Mouse (Mus musculus) heart, adult 9 months (tissue): ENCODE results near the gene Fam47e.
"Not testable (repeated sequence)": the region's sequence is repeated elsewhere in the genome, so short reads cannot be mapped to it uniquely, and the experiment has no call there.

Experiments used
- DNase-seq, 2 experiments: peaks; one replicate each; pipeline ENCODE4 v3.0.0; 2022; ENCODE audit warnings: low spot score in 2 of 2

The Fam47e gene

GRCm38 (mm10) chr5:92554891-92555511, at the start of gene Fam47e:
Fam47e (plus strand) TSS chr5:92555069.
- DNase-seq, result no peak

- DNase-seq, result peak; percentile 98
Measured at GRCm38 (mm10) chr5:92505402-92505865, 49.4 kb upstream of the Fam47e start.

DNA sequence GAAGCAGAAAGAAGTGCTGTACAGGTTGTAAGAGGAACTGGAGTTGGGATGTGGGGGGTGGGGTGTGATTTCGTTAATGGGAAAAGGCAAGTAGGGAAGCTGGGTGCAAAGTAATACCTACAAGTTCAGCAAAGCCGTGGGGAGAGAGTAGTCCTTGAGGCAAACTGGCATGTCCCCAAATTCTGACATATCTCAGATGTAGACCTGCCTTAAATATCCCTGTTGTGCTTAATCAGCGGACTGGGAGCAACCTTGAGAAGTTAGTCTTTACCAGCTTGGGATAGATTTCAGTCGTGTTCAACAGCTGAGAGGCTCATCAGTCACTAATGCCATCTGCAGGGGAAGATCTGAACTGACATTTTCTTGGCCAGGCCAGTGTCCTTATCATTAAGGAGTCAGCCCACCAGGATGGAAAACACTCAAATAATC, 48.6 kb upstream of the Fam47e start:
- no peak for DNase-seq

GRCm38 (mm10) chr5:92506733-92507132, 48.1 kb upstream of the Fam47e start, which contains the start of gene Scarb2:
Scarb2 (minus strand) TSS chr5:92506833.
- DNase-seq, result no peak

GRCm38 (mm10) chr5:92508853-92509252, 46.0 kb upstream of the Fam47e start:
- peak in 1 of 2 experiments; percentile 8 for DNase-seq

DNA sequence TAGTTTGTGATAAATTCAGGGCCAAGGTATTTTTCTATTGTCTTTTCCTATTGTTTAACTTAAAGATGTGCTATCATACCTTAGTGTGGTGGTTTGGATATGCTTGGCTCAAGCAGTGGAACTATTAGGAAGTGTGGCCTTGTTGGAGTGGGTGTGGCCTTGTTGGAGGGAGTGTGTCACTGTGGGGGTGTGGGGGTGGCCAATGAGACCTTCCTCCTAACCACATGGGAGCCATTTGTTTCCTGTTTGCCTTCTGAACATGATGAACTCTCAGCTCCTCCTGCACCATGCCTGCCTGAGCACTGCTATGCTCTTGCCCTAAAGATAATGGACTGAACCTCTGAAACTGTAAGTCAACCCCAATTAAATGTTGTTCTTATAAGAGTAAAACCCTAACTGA, 43.6 kb upstream of the Fam47e start:
- peak in 1 of 2 experiments; percentile 1 for DNase-seq

- DNase-seq, result no peak
Measured at GRCm38 (mm10) chr5:92512066-92512465, 42.8 kb upstream of the Fam47e start.

- not testable (repeated sequence) for DNase-seq
Measured at GRCm38 (mm10) chr5:92521131-92521530, 33.7 kb upstream of the Fam47e start.

DNA sequence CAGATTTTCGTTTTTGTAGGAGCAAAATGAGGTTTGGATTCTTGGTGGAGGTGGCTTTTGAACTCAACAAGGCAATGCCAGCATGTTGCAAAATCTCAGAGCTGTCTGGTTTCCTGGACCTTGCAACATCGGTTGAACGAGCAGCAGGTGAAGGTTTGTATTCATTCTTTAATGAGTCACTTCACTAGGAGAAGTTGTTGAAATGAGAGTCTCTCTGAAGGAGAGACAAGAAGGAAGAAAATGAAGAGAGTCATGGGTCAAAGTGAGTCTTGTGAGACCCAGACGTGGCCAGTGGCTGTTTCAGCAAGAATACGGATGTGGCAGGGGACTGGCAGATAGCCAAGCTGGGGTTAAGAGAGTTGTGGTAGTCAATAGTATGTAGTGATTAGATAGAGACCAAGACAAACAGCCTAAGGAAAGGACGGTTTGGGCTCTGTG, 30.0 kb upstream of the Fam47e start:
- DNase-seq, result no peak

DNA sequence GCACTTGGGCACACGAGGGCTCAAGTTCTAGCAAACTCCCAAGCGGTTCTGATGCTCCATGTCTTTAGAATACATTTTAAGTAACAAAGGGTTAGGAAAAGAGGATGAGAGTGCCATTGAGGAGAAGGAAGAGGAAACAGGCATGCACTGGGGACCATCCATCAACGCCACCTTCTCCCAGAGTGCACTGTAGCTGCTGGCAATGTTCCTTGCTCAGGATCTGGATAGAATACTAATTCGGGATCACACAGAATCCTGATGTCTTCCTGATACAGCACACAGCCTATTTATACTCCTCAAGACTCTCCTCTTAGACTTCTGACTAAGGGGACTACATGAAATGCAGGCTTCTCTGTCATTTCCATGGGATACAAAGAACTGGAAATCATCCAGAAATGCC, 15.2 kb upstream of the Fam47e start:
- DNase-seq, result no peak

DNA sequence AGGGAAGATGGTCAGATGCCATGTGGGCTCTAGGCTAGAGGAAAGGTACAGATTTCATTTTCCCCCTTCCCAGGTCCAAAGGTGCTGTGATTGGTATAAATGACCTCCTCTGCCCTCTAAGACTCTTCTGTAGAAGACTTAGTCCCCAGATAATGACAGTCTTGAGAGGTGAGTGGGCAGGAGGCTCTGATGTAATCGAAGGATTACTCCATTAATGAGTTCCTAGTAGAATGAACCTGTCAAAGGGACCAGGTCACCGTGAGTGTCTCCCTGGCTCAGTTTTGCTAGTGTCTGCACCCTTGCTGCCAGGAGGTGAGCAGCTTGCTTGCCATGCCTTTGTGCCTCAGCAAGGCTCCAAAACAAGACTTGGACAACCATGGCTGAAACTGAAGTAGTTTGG, 2.3 kb upstream of the Fam47e start:
- no peak for DNase-seq

DNA sequence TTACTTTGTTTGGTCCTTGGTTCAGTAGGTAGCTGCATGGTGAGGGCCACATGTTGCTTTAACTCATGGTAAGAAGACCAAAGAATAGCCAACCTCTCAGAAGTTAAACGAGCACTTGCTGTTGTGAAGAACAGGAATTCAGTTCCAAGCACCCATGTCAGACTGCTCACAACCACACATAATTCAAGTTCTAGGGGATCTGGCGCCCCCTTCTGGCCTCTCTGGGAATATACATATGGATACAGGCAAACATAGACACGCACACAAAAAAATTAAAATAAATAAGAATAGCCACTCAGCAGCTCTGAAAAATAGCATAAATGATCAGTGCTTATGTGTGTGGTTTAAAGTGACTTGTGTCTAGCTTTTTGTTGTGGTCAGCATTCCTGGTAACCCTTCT, 930 bp upstream of the Fam47e start:
- DNase-seq, result no peak

DNA sequence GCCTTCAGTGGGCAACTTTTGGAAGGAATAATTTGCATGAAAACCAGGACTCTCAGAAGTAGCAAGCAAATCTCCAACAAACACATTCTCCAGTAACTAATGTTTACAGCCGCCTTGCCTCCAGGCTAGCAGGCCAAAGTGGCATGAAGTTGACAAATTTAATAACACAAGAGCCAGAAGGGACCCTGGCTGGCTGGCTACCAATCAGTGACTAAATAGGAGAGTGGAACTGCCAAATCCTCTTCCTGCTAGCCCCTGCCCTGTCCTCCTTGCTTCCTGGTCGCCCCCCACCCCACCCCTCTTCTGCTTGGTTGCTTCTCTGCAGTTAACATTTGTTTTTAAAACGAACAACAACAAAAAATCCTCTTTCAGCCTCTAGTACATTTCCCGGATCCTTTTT, 426 bp upstream of the Fam47e start:
- DNase-seq, result no peak

- no peak for DNase-seq
Measured at GRCm38 (mm10) chr5:92555905-92556304, 1.0 kb downstream of the Fam47e start.

- no peak for DNase-seq
Measured at GRCm38 (mm10) chr5:92557508-92557907, 2.6 kb downstream of the Fam47e start.

DNA sequence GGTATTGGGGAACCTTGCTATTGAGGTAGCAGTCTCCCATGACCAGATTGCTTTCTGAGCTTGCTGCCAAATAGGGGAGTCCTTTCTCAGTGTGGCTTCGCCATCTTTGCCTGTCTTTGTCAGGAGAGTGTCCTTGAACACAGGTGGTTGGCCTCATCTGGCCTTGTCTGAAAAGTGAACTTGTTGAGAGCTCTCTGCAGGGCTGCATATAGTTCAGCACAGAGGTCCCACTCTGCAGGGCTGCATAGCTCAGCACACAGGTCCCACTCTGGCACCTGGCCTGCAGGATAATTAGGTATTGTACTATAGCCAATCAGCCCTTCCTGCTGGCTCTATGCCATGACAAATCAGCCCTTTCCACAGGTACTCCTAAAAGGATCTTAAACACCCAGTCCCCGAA, 5.3 kb downstream of the Fam47e start:
- no peak for DNase-seq

DNA sequence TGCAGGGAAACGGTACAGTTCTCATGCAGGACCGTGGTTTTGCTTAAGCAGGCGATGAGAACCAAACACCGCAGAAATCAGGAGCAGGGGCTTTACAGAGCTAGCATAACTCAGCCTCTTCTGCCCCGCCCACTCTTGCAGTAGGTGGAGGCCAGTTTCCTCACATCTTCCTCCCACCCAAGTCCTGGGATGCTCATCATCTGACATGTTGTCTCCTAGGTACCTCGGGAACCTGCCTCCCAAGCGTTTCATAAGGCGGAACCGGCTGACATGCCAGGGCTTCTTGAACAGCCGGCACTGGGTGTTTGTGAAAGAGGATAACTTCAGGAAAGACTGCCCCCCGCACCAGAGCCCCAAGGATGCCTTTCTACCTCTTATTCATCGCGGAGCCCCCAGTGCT, 7.1 kb downstream of the Fam47e start:
- DNase-seq, result no peak

GRCm38 (mm10) chr5:92571232-92571631, 16.4 kb downstream of the Fam47e start:
- no peak for DNase-seq

GRCm38 (mm10) chr5:92579559-92579958, 24.7 kb downstream of the Fam47e start:
- no peak for DNase-seq

DNA sequence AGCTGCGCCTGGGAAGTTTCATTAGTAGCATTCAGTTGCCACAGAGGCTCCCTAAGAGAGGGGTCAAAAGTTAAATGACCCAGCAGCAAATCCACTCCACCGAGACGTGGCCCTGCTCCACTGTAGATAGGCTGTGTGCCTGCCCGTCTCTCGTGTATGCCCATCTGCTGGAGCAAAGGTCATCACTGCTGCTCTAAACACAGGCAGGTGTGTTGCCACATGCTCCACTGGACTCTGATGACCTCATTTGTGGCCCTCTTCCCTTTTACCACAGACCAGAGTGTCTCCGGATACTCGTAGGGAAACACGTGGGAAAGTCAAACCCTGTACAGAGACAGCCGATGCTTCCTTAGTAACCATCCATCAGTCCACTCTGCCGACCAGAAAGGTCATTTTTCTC, 31.1 kb downstream of the Fam47e start:
- DNase-seq, result no peak

GRCm38 (mm10) chr5:92595026-92595425, 40.2 kb downstream of the Fam47e start:
- DNase-seq, result no peak

- DNase-seq, result no peak
Measured at GRCm38 (mm10) chr5:92596865-92597264, 42.0 kb downstream of the Fam47e start.

DNA sequence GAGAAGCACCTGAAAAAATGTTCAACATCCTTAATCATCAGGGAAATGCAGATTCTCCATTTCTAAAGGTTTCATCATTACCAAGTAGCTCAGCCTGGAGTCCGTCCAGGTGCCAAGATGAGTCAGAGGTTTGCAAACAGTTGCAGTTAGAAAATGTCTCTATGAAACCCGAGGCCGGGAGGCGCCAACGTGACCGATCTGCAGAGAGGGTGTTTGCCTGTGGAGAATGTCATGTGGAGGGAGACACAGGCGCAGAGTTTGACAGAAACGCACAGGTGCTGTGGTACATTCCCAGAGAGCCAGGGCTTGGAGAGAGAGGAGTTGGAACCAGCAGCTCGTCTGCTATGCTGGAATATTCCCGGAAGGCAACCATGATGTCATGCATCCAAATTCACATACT, 44.2 kb downstream of the Fam47e start:
- no peak for DNase-seq
